Mouse (Mus musculus) liver, postnatal 0 days (tissue): ENCODE results near the gene Celf2. TPM values are rescaled to one million over a fixed set of nuclear protein-coding genes. Genes with fewer than 3 reads are reported as not detected.

ENCODE experiments used
- ATAC-seq: fragments of 200-750 bp; cut with Nextera tagmentation; 2 replicates; pipeline ENCODE4 v1.8.0; 2017; ENCODE audit warnings: mild to moderate bottlenecking, moderate library complexity
- DNase-seq: peaks from one replicate; pipeline ENCODE4 v3.0.0-alpha.2; 2016
- H3K27ac ChIP-seq: fragments of 300-500 bp; sonication (generic); 2 replicates; pipeline ENCODE4 v1.5.1; 2014; ENCODE audit warnings: antibody characterized with exemption, moderate library complexity, mild to moderate bottlenecking, low read depth
- H3K27me3 ChIP-seq: fragments of 300-500 bp; sonication (generic); 2 replicates; pipeline ENCODE4 v1.6.1; 2014; ENCODE audit warnings: low read length, control low read depth, mixed read lengths; ENCODE audit not compliant: insufficient read depth
- H3K36me3 ChIP-seq: fragments of 300-500 bp; sonication (generic); replicated peaks from 2 replicates; pipeline ENCODE4 v1.6.1; 2014; ENCODE audit warnings: mild to moderate bottlenecking, control low read depth, low read length, moderate library complexity, mixed read lengths; ENCODE audit not compliant: insufficient read depth
- H3K4me1 ChIP-seq: fragments of 300-500 bp; sonication (generic); 2 replicates; pipeline ENCODE4 v1.6.1; 2014; ENCODE audit warnings: antibody characterized with exemption, mild to moderate bottlenecking, control low read depth; ENCODE audit not compliant: insufficient read depth
- H3K4me2 ChIP-seq: fragments of 300-500 bp; sonication (generic); 2 replicates; pipeline ENCODE4 v1.6.1; 2014; ENCODE audit warnings: low read depth, mild to moderate bottlenecking, low read length, moderate library complexity, mixed read lengths
- H3K4me3 ChIP-seq: fragments of 300-500 bp; sonication (generic); 2 replicates; pipeline ENCODE4 v1.5.1; 2014; ENCODE audit warnings: low read depth, low read length
- H3K9ac ChIP-seq: fragments of 300-500 bp; sonication (generic); replicated peaks from 2 replicates; pipeline ENCODE4 v1.6.1; 2014; ENCODE audit warnings: mild to moderate bottlenecking, moderate library complexity
- H3K9me3 ChIP-seq: fragments of 300-500 bp; sonication (generic); 2 replicates; pipeline ENCODE4 v1.6.1; 2016; ENCODE audit warnings: mild to moderate bottlenecking, control low read depth, low read length, mixed read lengths
- CTCF ChIP-seq: sonication (generic); IDR thresholded peaks from 2 replicates; pipeline ENCODE4 v1.5.1; 2016; ENCODE audit warnings: antibody characterized with exemption, low read depth
- EP300 ChIP-seq: IDR thresholded peaks from 2 replicates; pipeline ENCODE4 v1.6.1; 2016; ENCODE audit warnings: antibody characterized with exemption, low read depth, mild to moderate bottlenecking
- WGBS: fragments of 180-500 bp; shearing (Covaris S2); extraction: QIAGEN DNeasy Blood & Tissue Kit; methylation state at CpG from one replicate; pipeline ENCODE4 v1.1.7; 2014; ENCODE audit not compliant: insufficient replicate concordance; 5-methylcytosine and 5-hydroxymethylcytosine counted together
- polyA plus RNA-seq: library from polyadenylated mRNA; unstranded; fragments of >200 nt; fragmentation: Nextera tagmentation; extraction: Ambion mirVana; gene quantifications from 2 replicates; pipeline ENCODE4 v1.2.1, GENCODE M21; 2015

Gene Celf2
- polyA plus RNA-seq, 1 experiment from 2014 or later: 13.5 TPM

DNA sequence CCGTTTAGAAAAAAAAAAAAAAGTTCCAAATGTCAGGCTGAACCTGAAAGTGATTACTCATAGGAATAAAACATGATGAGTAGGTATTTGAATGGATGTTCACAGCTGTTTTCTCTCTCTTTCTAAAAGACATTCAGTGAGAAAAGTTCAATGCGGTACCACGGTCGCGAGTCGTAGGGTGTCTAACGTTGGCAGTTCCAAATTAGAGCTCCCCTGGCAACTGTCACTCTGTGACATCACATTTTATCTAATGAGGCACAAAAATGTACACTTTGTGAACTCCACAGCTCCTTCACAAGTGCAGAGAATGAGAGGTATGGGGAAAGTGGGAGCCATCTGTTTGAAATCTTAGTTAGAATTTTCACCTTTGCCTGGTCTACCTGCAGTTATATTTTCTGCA lies 274.8 kb downstream of the Celf2 start:
- ATAC-seq: no peak
- 81% methylated on average over 7 of the region's 7 CpGs for whole genome bisulfite sequencing
- no peaks in the 10 kb centered on the region for H3K36me3 ChIP-seq
- H3K4me1 ChIP-seq: no peaks in the 10 kb centered on the region
- H3K4me3 ChIP-seq: no peak overlapping the region
- H3K9ac ChIP-seq: no peak overlapping the region
- DNase-seq: no peak
- H3K27ac ChIP-seq: no peak overlapping the region
- no peaks in the 10 kb centered on the region for H3K27me3 ChIP-seq
- TF ChIP-seq EP300 (no peak), CTCF (no peak)
- no peak overlapping the region for H3K4me2 ChIP-seq
- H3K9me3 ChIP-seq: no peaks in the 10 kb centered on the region

DNA sequence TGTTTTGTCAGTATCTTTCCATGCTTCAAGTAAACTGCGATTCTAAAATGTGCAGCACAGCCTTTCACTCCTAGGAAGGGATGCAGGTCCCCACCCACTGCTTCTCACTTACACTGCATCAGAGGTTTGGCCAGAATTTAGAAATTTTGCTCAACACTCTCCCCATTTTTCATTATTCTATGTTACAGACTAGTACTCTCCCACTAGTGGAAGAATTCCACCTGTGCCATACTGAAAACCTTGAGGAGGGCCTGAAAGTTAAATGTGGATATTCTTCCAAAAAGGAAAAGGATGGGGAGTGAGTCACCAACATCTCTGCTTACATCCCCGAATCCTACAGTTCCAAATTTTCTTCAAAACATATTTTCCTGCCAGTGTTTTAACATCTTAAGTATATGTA lies 276.0 kb downstream of the Celf2 start:
- no peak for TF ChIP-seq EP300
- no peak for TF ChIP-seq CTCF
- no peak overlapping the region for H3K27ac ChIP-seq

DNA sequence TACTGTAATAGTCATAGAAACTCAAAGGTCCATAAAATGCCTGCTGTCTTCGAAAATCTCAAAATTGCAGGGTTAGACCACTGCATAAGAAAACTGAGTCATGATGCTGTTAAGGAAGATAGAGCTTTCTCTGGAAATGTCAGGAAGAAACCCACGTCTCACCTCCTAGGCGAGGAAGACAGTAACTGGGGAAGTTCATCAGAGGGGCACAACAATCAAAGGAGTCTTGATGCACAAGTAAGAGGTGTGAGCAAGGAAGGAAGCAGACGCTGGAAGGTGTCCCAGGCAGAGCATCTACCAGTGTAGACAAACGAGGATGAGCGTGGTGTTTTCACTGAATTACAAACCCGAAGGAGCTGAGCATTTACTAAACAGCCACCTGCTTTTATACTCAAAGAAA lies 282.6 kb downstream of the Celf2 start:
- no peaks in the 10 kb centered on the region for H3K9me3 ChIP-seq
- no peak for TF ChIP-seq EP300
- TF ChIP-seq CTCF: no peak
- DNase-seq (no peak), ATAC-seq (no peak)
- H3K36me3 ChIP-seq: no peaks in the 10 kb centered on the region
- no peaks in the 10 kb centered on the region for H3K27me3 ChIP-seq
- H3K9ac ChIP-seq: no peak overlapping the region
- WGBS: 81% methylated on average over 7 of the region's 7 CpGs
- no peak overlapping the region for H3K27ac ChIP-seq
- H3K4me1 ChIP-seq: no peaks in the 10 kb centered on the region
- no peak overlapping the region for H3K4me3 ChIP-seq
- no peak overlapping the region for H3K4me2 ChIP-seq

More for the DNA sequence above, 276.0 kb downstream of the Celf2 start:
- Histone ChIP-seq H3K4me3 (no peak overlapping the region), H3K36me3 (no peaks in the 10 kb centered on the region), H3K4me1 (no peaks in the 10 kb centered on the region), H3K9ac (no peak overlapping the region), H3K27me3 (no peaks in the 10 kb centered on the region), H3K9me3 (no peaks in the 10 kb centered on the region), H3K4me2 (no peak overlapping the region)
- no peak for DNase-seq
- WGBS: 53% methylated on average over 2 of the region's 2 CpGs
- no peak for ATAC-seq

DNA sequence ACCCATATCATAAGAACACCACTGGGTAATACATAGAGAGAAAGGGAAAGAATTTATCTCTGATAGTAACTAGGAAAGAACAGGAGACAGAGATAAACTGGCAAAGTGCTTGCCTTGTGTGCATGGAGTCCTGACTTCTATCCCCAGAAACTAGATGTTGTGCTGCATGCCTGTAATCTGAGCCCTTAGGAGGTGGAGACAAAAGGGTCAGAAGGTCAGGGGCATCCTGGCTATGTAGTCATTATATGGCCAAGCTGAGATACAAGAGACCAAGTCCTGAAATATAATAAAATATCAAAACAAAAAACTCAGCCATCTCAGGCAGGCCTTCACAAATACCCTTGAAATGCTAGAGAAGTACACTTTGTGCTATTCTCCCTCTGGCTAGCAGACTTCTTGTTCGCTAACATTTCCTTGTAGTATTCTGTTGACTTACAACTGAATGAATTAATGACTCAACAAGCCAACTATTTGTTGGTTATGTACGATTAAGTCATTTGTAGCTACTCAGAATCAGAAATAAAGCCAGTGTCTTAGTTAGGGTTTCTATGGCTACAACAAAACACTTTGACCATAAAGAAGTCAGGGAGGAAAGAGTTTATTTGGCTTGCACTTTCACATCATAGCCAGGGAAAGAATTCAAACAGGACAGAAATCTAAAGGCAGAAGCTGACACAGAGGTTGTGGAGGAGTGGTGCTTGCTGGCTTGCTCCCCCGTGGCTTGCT lies 284.9 kb downstream of the Celf2 start:
- no peak for ATAC-seq
- DNase-seq: no peak
- Histone ChIP-seq H3K4me3 (no peak overlapping the region), H3K27me3 (no peaks in the 10 kb centered on the region), H3K36me3 (no peaks in the 10 kb centered on the region), H3K4me1 (no peaks in the 10 kb centered on the region), H3K4me2 (no peak overlapping the region), H3K9ac (no peak overlapping the region), H3K27ac (no peak overlapping the region), H3K9me3 (no peaks in the 10 kb centered on the region)
- no peak for TF ChIP-seq CTCF
- no peak for TF ChIP-seq EP300
- 76% methylated on average over 3 of the region's 3 CpGs for WGBS

DNA sequence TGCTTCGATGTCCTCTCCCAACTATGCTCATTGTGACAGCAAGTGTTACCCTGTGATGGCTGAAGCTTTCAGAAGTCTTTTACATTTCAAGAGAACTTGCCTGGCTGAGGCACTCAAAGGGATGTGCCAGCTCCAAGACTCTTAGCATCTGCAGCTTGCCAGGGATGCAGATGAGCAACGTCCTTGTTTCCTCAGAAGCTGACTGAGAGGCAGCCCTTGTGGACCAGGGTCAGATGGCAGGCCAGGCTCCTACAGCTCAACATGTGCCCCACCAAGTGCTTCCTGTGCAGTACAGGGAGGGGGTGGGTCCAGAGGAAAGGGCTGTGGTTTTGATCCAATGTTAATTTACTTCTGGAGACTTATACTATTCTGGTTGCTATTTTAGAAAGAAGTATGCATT lies 285.8 kb downstream of the Celf2 start:
- DNase-seq: no peak
- no peaks in the 10 kb centered on the region for H3K9me3 ChIP-seq
- 44% methylated on average over 2 of the region's 2 CpGs for WGBS
- H3K27me3 ChIP-seq: no peaks in the 10 kb centered on the region
- ATAC-seq: no peak
- no peak overlapping the region for H3K4me2 ChIP-seq
- no peaks in the 10 kb centered on the region for H3K4me1 ChIP-seq
- H3K27ac ChIP-seq: no peak overlapping the region
- TF ChIP-seq EP300: no peak
- no peak for TF ChIP-seq CTCF
- H3K9ac ChIP-seq: no peak overlapping the region
- H3K4me3 ChIP-seq: no peak overlapping the region
- no peaks in the 10 kb centered on the region for H3K36me3 ChIP-seq

DNA sequence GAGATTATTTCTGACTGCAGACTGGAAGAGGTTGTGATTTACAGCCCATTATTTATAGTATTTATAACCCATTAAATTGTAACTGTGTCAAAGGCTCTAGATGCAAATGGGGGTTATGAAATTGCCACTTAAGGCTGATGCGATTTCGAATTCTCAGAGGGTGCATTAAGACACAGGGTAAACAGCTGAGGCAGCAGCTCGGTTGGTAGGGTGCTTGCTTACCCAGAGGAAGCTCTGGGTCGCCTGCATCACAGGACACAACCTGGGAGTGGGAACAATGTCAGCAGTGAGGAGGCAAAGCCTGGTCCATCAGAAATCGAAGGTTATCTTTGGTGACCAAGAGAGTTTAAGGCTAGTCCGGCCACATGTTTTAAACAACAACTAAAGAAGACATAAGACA lies 286.5 kb downstream of the Celf2 start:
- no peaks in the 10 kb centered on the region for H3K9me3 ChIP-seq
- no peak overlapping the region for H3K27ac ChIP-seq
- H3K27me3 ChIP-seq: no peaks in the 10 kb centered on the region
- WGBS: 69% methylated on average over 6 of the region's 6 CpGs
- no peaks in the 10 kb centered on the region for H3K4me1 ChIP-seq
- no peak overlapping the region for H3K4me3 ChIP-seq
- H3K36me3 ChIP-seq: no peaks in the 10 kb centered on the region
- TF ChIP-seq CTCF (no peak), EP300 (no peak)
- H3K4me2 ChIP-seq: no peak overlapping the region
- ATAC-seq: no peak
- DNase-seq: no peak
- no peak overlapping the region for H3K9ac ChIP-seq
